Mouse (Mus musculus): ENCODE measurements at regions not wholly inside any gene's neighbourhood (a gene's known extent, or its start where the extent isn't known, plus 50 kb on each side); places are given as distances from the start of the nearest gene placed in this dataset.

- DNase-seq (ENCODE audit: low spot score in 2 of 2): no peak
Measured at GRCm38 (mm10) chr7:137748936-137749335, 311.5 kb downstream of the Glrx3 start.

- no peak for DNase-seq (ENCODE audit: low spot score in 2 of 2)
Measured at GRCm38 (mm10) chr7:137750741-137751140, 313.3 kb downstream of the Glrx3 start.

GRCm38 (mm10) chr7:137751151-137751859, 313.9 kb downstream of the Glrx3 start:
- DNase-seq (ENCODE audit: low spot score in 2 of 2): no peak

GRCm38 (mm10) chr7:137765961-137766360, 328.5 kb downstream of the Glrx3 start:
- no peak for DNase-seq (ENCODE audit: low spot score in 2 of 2)

GRCm38 (mm10) chr7:137766721-137767120, 329.3 kb downstream of the Glrx3 start:
- no peak for DNase-seq (ENCODE audit: low spot score in 2 of 2)

GRCm38 (mm10) chr7:137773051-137773964, 335.9 kb downstream of the Glrx3 start:
- no peak for DNase-seq (ENCODE audit: low spot score in 2 of 2)

- no peak for DNase-seq (ENCODE audit: low spot score in 2 of 2)
Measured at GRCm38 (mm10) chr7:137773965-137774310, 336.5 kb downstream of the Glrx3 start.

- peak in 1 of 2 experiments; percentile 2 for DNase-seq (ENCODE audit: low spot score in 2 of 2)
Measured at GRCm38 (mm10) chr7:137783954-137784353, 346.5 kb downstream of the Glrx3 start.

- DNase-seq (ENCODE audit: low spot score in 2 of 2): no peak
Measured at GRCm38 (mm10) chr7:137805361-137805760, 367.9 kb downstream of the Glrx3 start.

- no peak for DNase-seq (ENCODE audit: low spot score in 2 of 2)
Measured at GRCm38 (mm10) chr7:137812839-137813238, 375.4 kb downstream of the Glrx3 start.

- DNase-seq (ENCODE audit: low spot score in 2 of 2): no peak
Measured at GRCm38 (mm10) chr7:137840520-137840919, 403.1 kb downstream of the Glrx3 start.

GRCm38 (mm10) chr7:137841044-137841443, 403.6 kb downstream of the Glrx3 start:
- DNase-seq (ENCODE audit: low spot score in 2 of 2): no peak

- no peak for DNase-seq (ENCODE audit: low spot score in 2 of 2)
Measured at GRCm38 (mm10) chr7:137841456-137842100, 404.2 kb downstream of the Glrx3 start.

- no peak for DNase-seq (ENCODE audit: low spot score in 2 of 2)
Measured at GRCm38 (mm10) chr7:137847856-137848255, 410.4 kb downstream of the Glrx3 start.

GRCm38 (mm10) chr7:137851061-137851460, 413.6 kb downstream of the Glrx3 start:
- DNase-seq (ENCODE audit: low spot score in 2 of 2): no peak

- DNase-seq (ENCODE audit: low spot score in 2 of 2): no peak
Measured at GRCm38 (mm10) chr7:137859681-137860080, 422.3 kb downstream of the Glrx3 start.

- no peak for DNase-seq (ENCODE audit: low spot score in 2 of 2)
Measured at GRCm38 (mm10) chr7:137860520-137860919, 423.1 kb downstream of the Glrx3 start.

- no peak for DNase-seq (ENCODE audit: low spot score in 2 of 2)
Measured at GRCm38 (mm10) chr7:137864912-137865311, 427.5 kb downstream of the Glrx3 start.

- no peak for DNase-seq (ENCODE audit: low spot score in 2 of 2)
Measured at GRCm38 (mm10) chr7:137865457-137865856, 428.0 kb downstream of the Glrx3 start.

- DNase-seq (ENCODE audit: low spot score in 2 of 2): no peak
Measured at GRCm38 (mm10) chr7:137866880-137867279, 429.5 kb downstream of the Glrx3 start.

GRCm38 (mm10) chr7:137868501-137868900, 431.1 kb downstream of the Glrx3 start:
- DNase-seq (ENCODE audit: low spot score in 2 of 2): no peak

- DNase-seq (ENCODE audit: low spot score in 2 of 2): no peak
Measured at GRCm38 (mm10) chr7:137875306-137875705, 437.9 kb downstream of the Glrx3 start.

Measured in urinary bladder, adult 18-20 months (tissue).